Comparison of ENCODE assay signal across 14 mouse cellular contexts in genomic region chr2:167344871-167345507, GRCm38 (mm10). TPM values are rescaled to one million over a fixed set of nuclear protein-coding genes. Genes with fewer than 3 reads are reported as not detected.
DNase-seq lines count a peak whose midpoint lies in the region; ATAC-seq and TF ChIP-seq lines count a peak whose summit lies in the region.
"Had no signal": no experiment of that assay in that cellular context is flagged by ENCODE, and none has a peak within 500 bp of the region (broad histone marks: within the 10 kb centered on the region; RNA-seq: fewer than 3 reads in every experiment).

No protein-coding gene starts in this region.

- H3K4me3 ChIP-seq in kidney, embryonic 16.5 days (ENCODE audit: low read length), result no peak overlapping the region
- no peak overlapping the region for H3K4me3 ChIP-seq in intestine, postnatal 0 days (ENCODE audit: low read depth, low read length)
- H3K4me3 ChIP-seq: forebrain, embryonic 13.5 days; hindbrain, embryonic 15.5 days; midbrain, embryonic 12.5 days had no signal

- no peak overlapping the region for H3K9ac ChIP-seq in kidney, embryonic 16.5 days (replicated peaks; ENCODE audit: low read length)
- H3K9ac ChIP-seq in intestine, postnatal 0 days (ENCODE audit: low read depth, low read length), result no peak overlapping the region
- H3K9ac ChIP-seq: forebrain, embryonic 13.5 days; hindbrain, embryonic 15.5 days; midbrain, embryonic 12.5 days had no signal

- DNase-seq in cerebellum, adult 9-11 months, result peak; percentile 28
- DNase-seq in cerebellum, adult 11-12 months, result no peak
- no peak for DNase-seq in kidney, adult 11 months
- peak; percentile 51 for DNase-seq in CD4-positive helper T cell, adult 2 months (ENCODE audit: low read depth, low spot score)
- no peak for DNase-seq in gastrocnemius, postnatal 4 days (ENCODE audit: low spot score in 2 of 2)
- no peak for DNase-seq in urinary bladder, postnatal 4 days (ENCODE audit: low spot score in 2 of 2)
- DNase-seq: gastrocnemius, postnatal 36 days; layer of hippocampus, postnatal 36 days had no signal

- H3K36me3 ChIP-seq in kidney, embryonic 16.5 days (ENCODE audit: insufficient read depth, low read length), result no peaks in the 10 kb centered on the region
- no peaks in the 10 kb centered on the region for H3K36me3 ChIP-seq in intestine, postnatal 0 days (ENCODE audit: control insufficient read depth, insufficient read depth)
- H3K36me3 ChIP-seq: hindbrain, embryonic 15.5 days; liver, embryonic 15.5 days; midbrain, embryonic 12.5 days had no signal

- no peak for ATAC-seq in kidney, embryonic 16.5 days (ENCODE audit: low FRiP score, low TSS enrichment)
- no peak for ATAC-seq in intestine, postnatal 0 days
- ATAC-seq: forebrain, embryonic 13.5 days had no signal

- H3K9me3 ChIP-seq in kidney, embryonic 16.5 days (ENCODE audit: low read length), result no peaks in the 10 kb centered on the region
- no peaks in the 10 kb centered on the region for H3K9me3 ChIP-seq in intestine, postnatal 0 days (ENCODE audit: control insufficient read depth)
- H3K9me3 ChIP-seq: forebrain, embryonic 13.5 days; hindbrain, embryonic 15.5 days; liver, embryonic 15.5 days; midbrain, embryonic 12.5 days had no signal

- peak overlapping the region; percentile 68 for H3K27ac ChIP-seq in kidney, embryonic 16.5 days (ENCODE audit: low read length)
- H3K27ac ChIP-seq in intestine, postnatal 0 days (ENCODE audit: low read depth, low read length), result peak overlapping the region; percentile 88
- H3K27ac ChIP-seq: forebrain, embryonic 13.5 days; hindbrain, embryonic 15.5 days; midbrain, embryonic 12.5 days had no signal

- WGBS in kidney, embryonic 16.5 days, result 35% methylated on average over 5 of the region's 5 CpGs
- WGBS in intestine, postnatal 0 days, result 21% methylated on average over 5 of the region's 5 CpGs

- H3K4me2 ChIP-seq in kidney, embryonic 16.5 days (replicated peaks; ENCODE audit: low read depth, low read length), result no peak overlapping the region
- H3K4me2 ChIP-seq in intestine, postnatal 0 days (replicated peaks; ENCODE audit: low read depth), result peak overlapping the region; percentile 45
- H3K4me2 ChIP-seq: forebrain, embryonic 13.5 days; hindbrain, embryonic 15.5 days; midbrain, embryonic 12.5 days had no signal

- peaks cover 41% of the 10 kb centered on the region for H3K4me1 ChIP-seq in kidney, embryonic 16.5 days (ENCODE audit: insufficient read depth, low read length)
- H3K4me1 ChIP-seq in intestine, postnatal 0 days (replicated peaks; ENCODE audit: control insufficient read depth, insufficient read depth, low read length), result peaks cover 3% of the 10 kb centered on the region; the same call in 1 of the 2 replicates

- TF ChIP-seq CTCF in intestine, postnatal 0 days (IDR thresholded peaks at IDR 0.05; ENCODE audit: low read depth), result peak; percentile 69

- H3K27me3 ChIP-seq in kidney, embryonic 16.5 days (ENCODE audit: insufficient read depth, low read length), result no peaks in the 10 kb centered on the region
- no peaks in the 10 kb centered on the region for H3K27me3 ChIP-seq in intestine, postnatal 0 days (replicated peaks; ENCODE audit: control insufficient read depth, insufficient read depth, low read length)
- H3K27me3 ChIP-seq: hindbrain, embryonic 15.5 days had no signal

RNA-seq across cellular contexts. Expression of gene B4galt5, which starts 4.0 kb away (rescaled TPM):
- polyA plus RNA-seq in kidney, embryonic 16.5 days (2015; fragmentation: Nextera tagmentation; extraction: Ambion mirVana), result 8.9 and 9.4 TPM in 2 replicates
- polyA plus RNA-seq in intestine, postnatal 0 days (2015; fragmentation: Nextera tagmentation; extraction: Ambion mirVana), result 22.4 and 26.6 TPM in 2 replicates
- 10 to 100 TPM; 40.0 to 41.0 TPM for total RNA-seq in gastrocnemius, postnatal 4 days (2021)

Comparison
In these comparisons a context has a peak if more than half of its experiments do, and no peak if none do; other contexts are left out.
1. DNase-seq: peak in cerebellum, adult 9-11 months (single experiment) and CD4-positive helper T cell, adult 2 months (single experiment); none in cerebellum, adult 11-12 months (single experiment), kidney, adult 11 months (single experiment), gastrocnemius, postnatal 4 days (0 of 2) and urinary bladder, postnatal 4 days (0 of 2).